Mouse (Mus musculus) liver, postnatal 0 days (tissue): Measurements from ENCODE around the gene Cit.

Experiments used
- CTCF ChIP-seq: sonication (generic); IDR thresholded peaks from 2 replicates; pipeline ENCODE4 v1.5.1; 2016; ENCODE audit warnings: antibody characterized with exemption, low read depth
- EP300 ChIP-seq: IDR thresholded peaks from 2 replicates; pipeline ENCODE4 v1.6.1; 2016; ENCODE audit warnings: antibody characterized with exemption, low read depth, mild to moderate bottlenecking

DNA sequence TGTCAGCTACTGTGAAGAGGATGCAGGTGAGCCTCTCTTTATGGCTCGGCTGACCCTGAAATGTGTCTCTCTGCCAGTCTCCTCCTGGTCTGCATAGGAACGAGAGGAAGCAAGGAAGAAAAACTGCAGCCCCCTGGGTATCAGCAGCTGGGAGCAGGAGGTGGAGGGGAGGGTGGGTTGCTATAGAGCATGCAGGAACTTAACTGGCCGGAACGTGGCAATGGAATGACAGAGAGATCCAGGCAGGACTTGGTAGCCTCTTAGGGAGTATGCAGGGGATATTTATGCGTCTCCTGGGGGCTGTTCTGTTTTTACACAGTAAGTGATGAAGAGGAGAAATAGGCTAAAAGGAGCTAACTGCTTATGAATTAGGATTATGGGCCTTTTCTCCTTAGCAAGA lies 48.7 kb downstream of the Cit start:
- TF ChIP-seq CTCF (no peak), EP300 (no peak)
